Mouse (Mus musculus) 3134 (cell line): Measurements from ENCODE around the gene Arhgef10l.

Source experiments
- DNase-seq: peaks from one replicate; pipeline ENCODE4 v3.0.0-alpha.2; 2011; ENCODE audit warnings: low spot score; ENCODE audit not compliant: insufficient read length; ENCODE audit errors: extremely low read depth

Arhgef10l gene

GRCm38 (mm10) chr4:140537561-140538021 is 128.2 kb downstream of the Arhgef10l start:
- DNase-seq, result peak; percentile 89

- DNase-seq, result no peak
Observed at GRCm38 (mm10) chr4:140535323-140535722, 130.5 kb downstream of the Arhgef10l start.

GRCm38 (mm10) chr4:140532270-140532669 is 133.5 kb downstream of the Arhgef10l start:
- no peak for DNase-seq

- DNase-seq, result peak; percentile 81
Observed at GRCm38 (mm10) chr4:140531024-140531423, 134.8 kb downstream of the Arhgef10l start.

GRCm38 (mm10) chr4:140529735-140530134 is 136.1 kb downstream of the Arhgef10l start:
- no peak for DNase-seq

GRCm38 (mm10) chr4:140528443-140528842 is 137.4 kb downstream of the Arhgef10l start:
- no peak for DNase-seq

- DNase-seq, result no peak
Observed at GRCm38 (mm10) chr4:140525674-140526177, 140.1 kb downstream of the Arhgef10l start.

GRCm38 (mm10) chr4:140524927-140525326 is 140.9 kb downstream of the Arhgef10l start:
- no peak for DNase-seq

GRCm38 (mm10) chr4:140522873-140523272 is 142.9 kb downstream of the Arhgef10l start:
- no peak for DNase-seq

GRCm38 (mm10) chr4:140520719-140521118 is 145.1 kb downstream of the Arhgef10l start:
- DNase-seq, result no peak

GRCm38 (mm10) chr4:140513797-140514196 is 152.0 kb downstream of the Arhgef10l start:
- DNase-seq, result no peak

- DNase-seq, result no peak
Observed at GRCm38 (mm10) chr4:140509856-140510255, 156.0 kb downstream of the Arhgef10l start.

GRCm38 (mm10) chr4:140507172-140507714 is 158.6 kb downstream of the Arhgef10l start:
- DNase-seq, result peak; percentile 57

GRCm38 (mm10) chr4:140505608-140506002 is 160.2 kb downstream of the Arhgef10l start:
- no peak for DNase-seq

- DNase-seq, result no peak
Observed at GRCm38 (mm10) chr4:140504921-140505607, 160.7 kb downstream of the Arhgef10l start.

GRCm38 (mm10) chr4:140504067-140504913 is 161.5 kb downstream of the Arhgef10l start:
- no peak for DNase-seq

GRCm38 (mm10) chr4:140500766-140501165 is 165.0 kb downstream of the Arhgef10l start:
- peak; percentile 56 for DNase-seq

GRCm38 (mm10) chr4:140499571-140499970 is 166.2 kb downstream of the Arhgef10l start:
- no peak for DNase-seq

GRCm38 (mm10) chr4:140497169-140497568 is 168.6 kb downstream of the Arhgef10l start:
- DNase-seq, result no peak

- no peak for DNase-seq
Observed at GRCm38 (mm10) chr4:140491555-140491954, 174.3 kb downstream of the Arhgef10l start.

- DNase-seq, result no peak
Observed at GRCm38 (mm10) chr4:140485442-140485841, 180.4 kb downstream of the Arhgef10l start.
